Mouse (Mus musculus) heart, adult 2 months (tissue): ENCODE measurements around the gene Trmt2a.

Source experiments
- CTCF ChIP-seq: fragments of 200-600 bp; IDR thresholded peaks from 2 replicates; pipeline ENCODE4 v1.8.1; 2022; ENCODE audit warnings: antibody characterized with exemption, mild to moderate bottlenecking, moderate library complexity
- POLR2A ChIP-seq: fragments of 200-500 bp; IDR thresholded peaks from 2 replicates; pipeline ENCODE4 v1.6.1; 2011; ENCODE audit warnings: mild to moderate bottlenecking, low read depth, low read length, control low read depth; ENCODE audit not compliant: insufficient read depth

DNA sequence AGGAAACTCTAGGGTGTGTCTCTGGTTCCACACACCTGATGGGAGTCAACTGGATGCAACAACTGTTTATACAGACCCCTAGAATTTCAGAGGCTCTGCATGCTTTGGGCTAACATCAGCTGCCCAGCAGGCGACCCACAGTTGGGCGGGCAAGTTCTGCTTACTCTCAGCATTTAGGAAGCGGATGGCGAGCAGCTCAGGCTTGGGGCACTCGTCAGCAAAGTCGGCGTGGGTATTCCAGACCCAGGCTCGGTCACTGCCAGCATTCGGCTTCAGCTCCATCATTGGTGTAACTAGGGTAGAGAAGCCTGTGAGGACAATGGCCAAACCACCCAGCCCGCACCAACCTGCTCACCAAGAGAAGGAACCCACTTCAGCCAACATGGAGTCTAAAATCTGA, 6.9 kb upstream of the Trmt2a start:
- TF ChIP-seq CTCF, result no peak
- no peak for TF ChIP-seq POLR2A
